Mouse (Mus musculus) liver, adult 2 months (tissue): ENCODE data around the gene Mccc2. TPM values are rescaled to one million over a fixed set of nuclear protein-coding genes. Genes with fewer than 3 reads are reported as not detected.
A peak's percentile ranks its signal among the peaks of the same experiment; 100 is the strongest.

ENCODE experiments used
- DNase-seq: peaks from one replicate; pipeline ENCODE4 v3.0.0-alpha.2; 2011; ENCODE audit warnings: low read depth, low spot score; ENCODE audit errors: extremely low read depth
- H3K27ac ChIP-seq: fragments of 200-500 bp; replicated peaks from 2 replicates; pipeline ENCODE4 v1.5.1; 2012; ENCODE audit warnings: low read depth, mild to moderate bottlenecking, control low read depth, inconsistent platforms, low read length; ENCODE audit not compliant: insufficient read depth
- H3K27me3 ChIP-seq: fragments of 200-500 bp; 2 replicates; pipeline ENCODE4 v1.6.1; 2012; ENCODE audit warnings: mild to moderate bottlenecking, moderate library complexity, low read length, inconsistent platforms; ENCODE audit not compliant: control insufficient read depth, insufficient read depth
- H3K36me3 ChIP-seq: fragments of 200-500 bp; 2 replicates; pipeline ENCODE4 v1.6.1; 2012; ENCODE audit warnings: low read length, inconsistent platforms; ENCODE audit not compliant: control insufficient read depth, insufficient read depth
- H3K4me1 ChIP-seq: fragments of 200-500 bp; 2 replicates; pipeline ENCODE4 v1.6.1; 2011; ENCODE audit warnings: low read length; ENCODE audit not compliant: control insufficient read depth, insufficient read depth
- H3K4me3 ChIP-seq: fragments of 200-500 bp; 2 replicates; pipeline ENCODE4 v1.5.1; 2011; ENCODE audit warnings: low read depth, mild to moderate bottlenecking, control low read depth, low read length, moderate library complexity; ENCODE audit not compliant: insufficient read depth
- H3K79me2 ChIP-seq: fragments of 200-500 bp; 2 replicates; pipeline ENCODE4 v1.6.1; 2012; ENCODE audit warnings: inconsistent platforms, mild to moderate bottlenecking, low read length, moderate library complexity; ENCODE audit not compliant: control insufficient read depth, insufficient read depth
- H3K9ac ChIP-seq: fragments of 200-500 bp; 2 replicates; pipeline ENCODE4 v1.6.1; 2012; ENCODE audit warnings: low read depth, mild to moderate bottlenecking, control low read depth, inconsistent platforms, low read length
- CTCF ChIP-seq: fragments of 200-500 bp; IDR thresholded peaks from 2 replicates; pipeline ENCODE4 v1.5.1; 2011; ENCODE audit warnings: low read depth, low read length, control low read depth
- POLR2A ChIP-seq: fragments of 200-500 bp; IDR thresholded peaks from 2 replicates; pipeline ENCODE4 v1.6.1; 2011; ENCODE audit warnings: low read length, control low read depth; ENCODE audit not compliant: insufficient read depth; ENCODE audit errors: extremely low read depth
- WGBS: fragments of 180-500 bp; shearing (Covaris S2); methylation state at CpG from one replicate; pipeline ENCODE4 v1.1.7; 2018; 5-methylcytosine and 5-hydroxymethylcytosine counted together
- polyA plus RNA-seq: library from polyadenylated mRNA; depleted of rRNA; stranded (reverse); fragments of >200 nt; gene quantifications from 2 replicates; pipeline ENCODE4 v1.2.3, GENCODE M21; 2012
- total RNA-seq: library from RNA; depleted of rRNA; stranded (reverse); fragments of >200 nt; gene quantifications from 2 replicates; pipeline ENCODE4 v1.2.3, GENCODE M21; 2014

Gene Mccc2
- total and polyA plus RNA-seq, 2 experiments: 45.1 to 107 TPM

GRCm38 (mm10) chr13:99979406-99979805 is 36.0 kb downstream of the Mccc2 start:
- TF ChIP-seq CTCF: no peak
- no peak for TF ChIP-seq POLR2A

GRCm38 (mm10) chr13:99970089-99970488 is 45.4 kb downstream of the Mccc2 start:
- no peak for TF ChIP-seq POLR2A
- TF ChIP-seq CTCF: no peak
- whole genome bisulfite sequencing: 98% methylated on average over 5 of the region's 5 CpGs
- H3K27ac ChIP-seq: no peak overlapping the region

More at GRCm38 (mm10) chr13:99979406-99979805, 36.0 kb downstream of the Mccc2 start:
- Histone ChIP-seq H3K27ac (no peak overlapping the region), H3K9ac (no peak overlapping the region), H3K4me1 (no peaks in the 10 kb centered on the region), H3K36me3 (peaks cover 47% of the 10 kb centered on the region), H3K4me3 (no peak overlapping the region), H3K27me3 (no peaks in the 10 kb centered on the region), H3K79me2 (no peaks in the 10 kb centered on the region)
- 63% methylated on average over 2 of the region's 2 CpGs for WGBS
- DNase-seq: no peak

GRCm38 (mm10) chr13:99967013-99967678 is 48.3 kb downstream of the Mccc2 start:
- no peak for TF ChIP-seq POLR2A
- TF ChIP-seq CTCF: no peak
- H3K9ac ChIP-seq: no peak overlapping the region
- peaks cover 46% of the 10 kb centered on the region for H3K36me3 ChIP-seq
- no peak overlapping the region for H3K4me3 ChIP-seq
- H3K27ac ChIP-seq: no peak overlapping the region
- DNase-seq: no peak
- H3K4me1 ChIP-seq: no peaks in the 10 kb centered on the region
- H3K79me2 ChIP-seq: no peaks in the 10 kb centered on the region
- H3K27me3 ChIP-seq: no peaks in the 10 kb centered on the region
- 86% methylated on average over 11 of the region's 11 CpGs for WGBS

More at GRCm38 (mm10) chr13:99970089-99970488, 45.4 kb downstream of the Mccc2 start:
- Histone ChIP-seq H3K9ac (no peak overlapping the region), H3K79me2 (no peaks in the 10 kb centered on the region), H3K4me1 (no peaks in the 10 kb centered on the region), H3K27me3 (no peaks in the 10 kb centered on the region), H3K4me3 (no peak overlapping the region), H3K36me3 (peaks cover 34% of the 10 kb centered on the region)
- DNase-seq: no peak

DNA sequence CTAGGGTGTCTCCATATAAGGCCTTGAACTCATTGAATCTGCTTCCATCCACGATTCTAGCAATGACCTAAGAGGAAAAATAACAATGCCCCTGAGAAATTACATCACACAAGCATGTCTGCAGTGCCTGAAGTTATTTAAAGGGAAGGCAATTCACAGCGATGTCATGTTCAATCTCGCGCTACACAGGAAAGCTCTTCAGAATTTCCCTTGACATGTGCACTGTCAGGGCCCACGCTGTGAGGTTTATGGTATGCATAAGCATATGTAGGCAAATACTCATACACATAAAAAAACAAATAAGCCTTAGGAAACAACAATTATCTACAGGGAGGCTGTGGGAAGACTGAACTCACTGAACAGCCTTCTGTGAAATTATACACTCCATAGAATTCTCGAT is 51.6 kb downstream of the Mccc2 start:
- no peak for DNase-seq
- H3K36me3 ChIP-seq: peaks cover 57% of the 10 kb centered on the region
- no peak for TF ChIP-seq CTCF
- no peak for TF ChIP-seq POLR2A
- no peak overlapping the region for H3K27ac ChIP-seq
- no peaks in the 10 kb centered on the region for H3K27me3 ChIP-seq
- no peak overlapping the region for H3K9ac ChIP-seq
- no peak overlapping the region for H3K4me3 ChIP-seq
- 87% methylated on average over 6 of the region's 6 CpGs for WGBS
- H3K79me2 ChIP-seq: no peaks in the 10 kb centered on the region
- H3K4me1 ChIP-seq: no peaks in the 10 kb centered on the region

- Histone ChIP-seq H3K79me2 (no peaks in the 10 kb centered on the region), H3K27ac (no peak overlapping the region), H3K36me3 (peaks cover 62% of the 10 kb centered on the region), H3K27me3 (no peaks in the 10 kb centered on the region), H3K4me3 (no peak overlapping the region), H3K9ac (no peak overlapping the region), H3K4me1 (no peaks in the 10 kb centered on the region)
- TF ChIP-seq POLR2A: no peak
- TF ChIP-seq CTCF: no peak
- 95% methylated on average over 4 of the region's 4 CpGs for WGBS
- DNase-seq: no peak
These were observed 53.8 kb downstream of the Mccc2 start for GRCm38 (mm10) chr13:99961661-99962060.

GRCm38 (mm10) chr13:99955591-99955944 is 59.9 kb downstream of the Mccc2 start:
- TF ChIP-seq CTCF (no peak), POLR2A (no peak)
- peak; percentile 7 for DNase-seq
- Histone ChIP-seq H3K36me3 (peaks cover 58% of the 10 kb centered on the region), H3K27me3 (no peaks in the 10 kb centered on the region), H3K79me2 (no peaks in the 10 kb centered on the region), H3K9ac (no peak overlapping the region), H3K4me1 (no peaks in the 10 kb centered on the region), H3K4me3 (no peak overlapping the region), H3K27ac (no peak overlapping the region)
- WGBS: 91% methylated on average over 1 of the region's 1 CpGs
